Mouse (Mus musculus) fibroblast of lung, adult 2 months (primary cell): ENCODE results near the gene Hormad2.

Experiments
- DNase-seq: peaks from one replicate; pipeline ENCODE4 v3.0.0-alpha.2; 2011; ENCODE audit warnings: low read depth

Gene Hormad2

DNA sequence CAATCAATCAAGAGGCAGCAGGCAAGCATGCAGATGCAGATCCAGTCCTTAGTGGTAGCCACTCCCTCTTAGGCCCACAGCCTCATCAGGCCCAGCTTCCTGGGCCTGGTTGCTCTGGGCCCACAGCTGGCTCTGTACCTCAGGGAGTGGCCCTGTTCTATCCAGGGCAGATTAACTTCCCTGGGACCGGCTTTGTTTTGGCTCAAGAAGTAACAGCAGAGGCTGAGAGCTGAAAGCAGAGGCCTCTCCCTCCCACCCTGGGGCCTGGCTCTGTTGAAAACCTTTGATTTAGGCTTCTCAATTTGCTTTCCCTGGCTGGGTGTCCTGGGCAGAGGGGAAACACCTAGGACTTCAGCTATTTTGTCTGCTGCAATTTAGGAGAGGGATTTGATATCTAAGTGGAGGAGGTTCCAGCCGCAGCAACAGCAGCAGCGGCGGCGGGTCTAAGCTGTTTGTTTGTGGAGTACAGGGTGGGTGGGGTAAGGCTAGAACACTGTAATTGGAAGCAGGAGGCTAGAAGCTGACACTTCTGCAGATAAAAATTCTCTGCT is 138.5 kb downstream of the Hormad2 start:
- peak; percentile 89 for DNase-seq

DNA sequence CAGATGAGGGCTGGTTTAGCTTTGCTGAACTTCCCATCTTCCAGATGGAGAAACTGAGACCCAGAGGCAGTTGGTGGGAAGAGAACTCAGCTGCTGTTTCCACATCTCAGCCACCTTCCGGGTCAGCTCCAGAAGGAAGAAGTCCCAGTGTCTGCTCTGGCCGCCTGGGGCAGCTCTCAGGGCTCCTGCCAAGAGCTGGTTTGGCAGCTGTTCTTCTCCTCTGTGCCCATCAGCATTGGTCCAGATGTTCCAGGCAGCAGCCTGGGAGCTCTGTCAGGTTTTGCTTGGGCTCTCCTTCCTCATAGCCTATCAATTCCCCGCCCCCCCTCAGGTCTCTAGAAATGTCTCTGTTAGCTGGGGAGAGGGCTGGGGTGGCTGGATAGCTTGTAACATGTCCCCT is 140.2 kb downstream of the Hormad2 start:
- DNase-seq, result no peak

DNA sequence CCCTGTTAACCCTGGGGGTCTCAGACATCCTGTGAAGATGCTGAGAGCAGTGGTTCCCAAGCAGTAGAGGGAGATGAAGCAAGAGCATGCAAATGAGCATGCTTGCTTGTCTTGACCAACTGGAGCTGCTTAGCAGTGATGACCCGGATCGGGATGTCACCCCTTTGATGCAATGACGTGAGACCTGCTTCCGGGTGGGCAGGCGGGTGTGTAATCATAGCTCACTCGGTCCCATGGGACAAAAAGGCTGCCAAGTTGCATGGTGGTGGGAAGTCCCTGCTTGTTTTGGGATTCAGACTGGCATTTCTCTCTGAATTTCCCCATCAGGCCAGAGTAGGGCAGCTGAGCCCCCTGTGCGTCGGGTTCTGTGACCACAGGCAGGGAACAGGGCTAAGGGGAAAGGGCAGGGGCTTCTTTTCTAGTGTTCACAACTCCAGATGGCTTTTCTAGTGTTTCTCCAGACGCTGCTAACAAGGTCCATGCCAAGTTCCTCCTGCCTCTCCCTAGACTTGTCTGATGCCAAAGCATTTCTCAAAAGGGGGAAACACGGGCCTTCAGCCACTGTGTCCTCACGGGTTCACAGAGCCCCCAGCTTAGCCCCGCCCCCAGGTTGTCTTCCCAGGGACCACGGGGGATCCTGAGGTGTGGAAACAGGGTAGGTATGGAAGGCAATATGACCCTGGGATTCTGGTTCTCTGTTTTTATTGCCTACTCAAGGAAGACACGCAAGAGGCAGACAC is 141.0 kb downstream of the Hormad2 start:
- DNase-seq, result no peak

DNA sequence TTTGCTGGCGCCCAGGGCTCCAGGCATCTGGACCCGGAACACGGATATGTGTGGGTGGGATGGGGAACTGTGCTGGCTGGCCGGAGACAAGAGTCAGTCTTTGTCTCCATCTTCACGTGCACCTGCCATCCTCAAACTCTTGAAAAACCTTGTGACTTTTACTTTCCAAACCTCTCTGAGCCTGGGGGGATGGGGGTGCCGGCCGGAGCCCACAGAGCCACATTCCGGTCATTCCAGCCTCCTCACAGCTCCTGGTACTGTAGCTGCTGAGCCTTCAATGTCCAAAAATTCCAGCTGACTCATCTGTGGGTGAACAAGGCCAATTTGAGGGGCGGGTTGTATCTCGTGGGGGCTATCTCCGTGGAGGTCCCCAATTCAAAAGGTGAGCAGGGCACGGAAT is 141.7 kb downstream of the Hormad2 start:
- no peak for DNase-seq

DNA sequence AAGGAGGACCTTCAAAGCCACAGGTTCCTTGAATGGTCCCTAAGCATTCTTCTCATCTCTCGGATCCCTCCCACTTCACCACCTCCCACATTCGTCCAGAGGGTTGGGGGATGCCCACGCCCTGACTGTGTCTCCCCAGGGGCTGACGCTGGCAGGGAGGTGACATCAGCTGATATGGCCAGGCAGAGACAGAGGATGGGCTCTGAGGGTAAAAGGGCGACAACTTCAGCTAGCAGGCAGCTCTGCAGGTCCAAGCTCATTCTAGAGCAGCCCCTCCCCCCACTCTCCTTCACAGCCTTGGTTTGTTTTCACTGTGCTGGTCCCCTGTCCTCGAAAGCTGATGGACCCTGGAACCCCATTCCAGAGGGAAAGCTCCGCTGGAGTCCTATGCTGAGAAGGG is 142.3 kb downstream of the Hormad2 start:
- DNase-seq, result no peak

DNA sequence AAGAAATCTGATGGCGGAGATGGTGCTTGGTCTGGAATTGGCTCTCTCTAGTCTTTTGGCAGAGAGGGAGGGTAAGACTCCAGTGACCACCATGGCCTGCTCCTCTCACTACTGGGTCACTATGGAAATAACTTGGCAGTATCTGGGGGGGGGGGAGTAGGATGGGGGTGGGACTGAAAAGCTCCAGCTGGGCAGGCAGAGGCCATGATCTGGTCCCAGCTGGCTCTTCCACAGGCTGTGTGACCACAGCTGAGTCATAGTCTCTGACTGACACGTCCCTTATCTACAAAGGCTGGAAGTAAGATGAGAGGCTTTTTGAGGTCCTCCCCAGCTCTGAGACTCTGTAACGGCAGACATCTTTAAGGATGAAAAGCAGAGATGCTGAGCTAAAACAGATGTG is 143.2 kb downstream of the Hormad2 start:
- no peak for DNase-seq

DNA sequence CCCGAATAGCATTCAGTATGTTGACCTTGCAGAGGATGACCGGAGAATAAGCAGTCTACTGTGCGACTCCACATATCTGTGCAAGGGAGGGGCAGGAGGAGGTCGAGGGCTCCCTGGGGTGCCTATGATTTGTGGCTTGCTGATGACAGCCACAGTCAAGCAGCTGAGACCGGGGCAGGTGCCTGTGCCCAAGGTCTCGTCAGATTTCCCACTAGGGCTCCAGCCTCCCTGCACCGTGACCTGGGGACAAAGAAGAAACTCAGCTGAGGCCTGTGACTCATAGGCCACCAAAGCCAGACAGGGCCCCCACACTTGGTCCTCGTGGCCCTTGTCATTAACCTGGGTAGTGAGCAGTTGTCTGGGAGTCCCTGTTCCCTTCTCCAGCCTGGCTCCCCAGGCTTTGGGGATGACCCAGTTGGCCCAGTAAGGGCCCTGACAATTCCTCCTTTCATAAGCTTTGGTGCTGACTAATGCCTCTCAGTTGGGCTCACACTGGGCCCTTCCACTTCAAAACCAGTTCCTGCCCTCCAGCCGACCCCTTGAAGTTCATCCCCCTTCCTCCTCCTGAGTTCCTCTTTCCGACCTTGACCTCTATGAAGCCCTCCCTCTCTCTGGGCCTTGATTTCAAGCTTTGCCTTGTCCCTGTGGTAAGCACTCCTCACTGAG is 144.2 kb downstream of the Hormad2 start:
- no peak for DNase-seq
